Mouse (Mus musculus): ENCODE results near the gene Tagln2.

Gene Tagln2

GRCm38 (mm10) chr1:172499765-172500441 is at the start of gene Tagln2:
Gene Tagln2, plus strand, starts transcription at chr1:172500047.
- peak; percentile 48; the same call in 1 of the 2 replicates for TF ChIP-seq GATA4 (IDR thresholded peaks at IDR 0.05; ENCODE audit: insufficient replicate concordance, low read length)

DNA sequence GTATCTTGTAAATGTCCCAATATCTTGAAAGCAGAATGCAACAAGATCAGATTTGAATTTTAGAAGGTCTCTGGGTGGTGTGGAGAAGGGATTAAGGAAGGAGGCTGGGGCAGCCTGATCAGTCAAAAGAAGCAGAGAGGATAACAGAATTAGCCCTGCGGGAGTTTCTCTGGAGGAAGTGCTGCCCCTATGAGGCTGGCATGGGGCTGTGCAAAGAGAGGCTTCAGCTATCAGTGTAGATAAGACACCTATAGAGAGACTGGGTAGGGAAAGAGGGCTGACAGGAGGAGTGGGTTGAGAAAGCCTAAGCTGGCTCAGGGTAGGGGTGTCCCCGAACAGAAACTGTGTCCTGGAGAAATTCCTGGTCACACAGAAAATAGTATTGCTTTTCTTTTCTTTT is 49.6 kb upstream of the Tagln2 start:
- TF ChIP-seq GATA4 (IDR thresholded peaks at IDR 0.05; ENCODE audit: insufficient replicate concordance, low read length) = no peak

DNA sequence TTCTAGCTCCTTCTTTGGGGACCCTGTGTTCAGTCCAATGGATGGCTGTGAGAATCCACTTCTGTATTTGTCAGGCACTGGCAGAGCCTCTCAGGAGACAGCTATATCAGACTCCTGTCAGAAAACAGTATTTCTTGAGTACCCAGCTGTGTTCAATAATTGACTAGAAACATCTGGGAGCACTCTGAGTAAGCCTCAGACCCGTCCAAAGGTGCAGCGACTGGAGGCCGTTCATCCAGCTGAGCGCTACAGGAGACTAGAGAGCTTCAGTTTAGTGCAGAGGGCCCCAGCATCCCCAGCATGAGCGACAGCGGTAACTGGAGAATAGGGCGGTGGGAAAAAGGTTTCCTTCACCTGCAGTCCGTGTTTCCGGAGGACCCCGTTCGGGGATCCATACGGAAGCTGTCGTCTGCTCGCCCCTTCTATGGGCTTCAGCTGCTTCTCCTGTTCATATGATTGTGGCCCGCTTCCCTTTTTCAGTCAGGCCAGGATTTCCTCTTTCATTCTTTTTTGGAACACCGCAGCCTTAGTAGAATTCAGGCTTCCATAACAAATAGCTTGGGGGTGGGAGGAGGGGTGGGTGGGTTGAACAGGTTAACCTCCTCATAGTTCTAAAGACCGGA is 48.9 kb upstream of the Tagln2 start:
- no peak for TF ChIP-seq GATA4 (IDR thresholded peaks at IDR 0.05; ENCODE audit: insufficient replicate concordance, low read length)

DNA sequence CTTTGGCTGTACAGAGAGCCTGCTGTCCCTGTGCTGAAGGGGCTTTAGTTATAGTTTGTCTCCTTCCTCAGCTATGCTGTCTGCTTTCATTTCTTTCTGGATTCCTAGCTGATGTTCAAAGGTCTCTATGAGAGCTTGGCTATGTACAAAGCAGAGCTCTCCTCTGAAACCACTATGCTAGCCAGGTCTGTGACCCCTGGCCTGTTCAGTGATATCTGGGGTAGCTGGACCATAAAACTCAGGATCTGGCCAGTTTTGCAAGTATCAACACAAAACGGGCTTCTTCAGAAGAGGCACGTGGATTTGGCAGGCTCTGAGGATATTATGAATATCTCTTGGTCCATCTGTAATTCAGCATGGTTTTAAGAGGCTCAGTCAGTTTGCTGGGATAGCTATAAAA is 46.9 kb upstream of the Tagln2 start:
- no peak for TF ChIP-seq GATA4 (IDR thresholded peaks at IDR 0.05; ENCODE audit: insufficient replicate concordance, low read length)

GRCm38 (mm10) chr1:172453810-172454209 is 46.0 kb upstream of the Tagln2 start:
- TF ChIP-seq GATA4 (IDR thresholded peaks at IDR 0.05; ENCODE audit: insufficient replicate concordance, low read length) = no peak

DNA sequence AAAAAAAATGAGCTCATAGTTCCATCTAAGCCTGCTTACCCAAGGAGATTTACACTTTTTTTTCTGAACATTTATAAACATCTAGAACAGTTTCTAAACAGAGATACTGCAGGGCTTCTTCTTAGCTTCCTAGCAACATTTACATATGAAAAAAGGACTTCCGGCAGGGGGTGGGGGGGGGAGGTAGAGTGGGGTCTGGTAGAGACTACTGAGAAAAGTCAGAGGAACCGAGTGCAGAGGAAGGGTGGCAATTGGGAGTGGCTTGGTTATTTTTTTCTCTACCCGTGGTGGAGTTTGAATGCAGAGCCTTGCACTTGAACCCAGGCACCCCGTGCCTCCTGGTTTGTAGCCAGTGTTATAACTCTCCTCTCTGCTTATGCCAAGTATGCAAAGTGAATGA is 44.4 kb upstream of the Tagln2 start:
- no peak for TF ChIP-seq GATA4 (IDR thresholded peaks at IDR 0.05; ENCODE audit: insufficient replicate concordance, low read length)

DNA sequence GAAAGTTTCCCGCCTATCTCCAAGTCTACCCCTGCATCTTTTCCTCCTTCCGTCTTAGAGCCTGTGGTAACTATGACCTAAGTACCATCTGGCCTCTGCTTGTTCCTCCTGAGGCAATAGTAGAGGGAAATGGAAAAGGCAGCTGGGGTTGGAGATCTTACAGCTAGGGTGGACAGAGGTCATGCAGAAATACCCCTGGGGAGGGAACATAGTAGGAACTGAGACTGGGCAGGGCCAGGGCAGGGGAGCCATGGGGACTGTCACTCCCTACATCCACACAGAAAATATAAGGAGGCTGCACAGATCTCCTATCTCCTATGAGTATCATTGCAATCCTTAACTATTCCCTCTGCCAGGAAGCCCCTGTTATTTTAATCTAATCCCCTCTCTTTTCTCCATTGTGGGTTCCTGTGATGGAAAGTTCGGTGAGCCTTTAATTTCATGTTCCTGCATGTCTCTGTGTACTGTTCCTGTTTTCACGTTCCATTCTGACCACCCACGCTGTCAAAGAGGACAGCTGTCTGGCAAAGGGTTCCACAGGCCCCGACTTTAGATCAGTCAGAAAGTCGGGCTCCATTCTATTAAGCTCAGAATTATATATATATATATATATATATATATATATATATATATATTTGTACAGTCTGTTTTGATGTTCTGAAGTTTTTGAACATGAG is 43.7 kb upstream of the Tagln2 start:
- TF ChIP-seq GATA4 (IDR thresholded peaks at IDR 0.05; ENCODE audit: insufficient replicate concordance, low read length) = no peak

DNA sequence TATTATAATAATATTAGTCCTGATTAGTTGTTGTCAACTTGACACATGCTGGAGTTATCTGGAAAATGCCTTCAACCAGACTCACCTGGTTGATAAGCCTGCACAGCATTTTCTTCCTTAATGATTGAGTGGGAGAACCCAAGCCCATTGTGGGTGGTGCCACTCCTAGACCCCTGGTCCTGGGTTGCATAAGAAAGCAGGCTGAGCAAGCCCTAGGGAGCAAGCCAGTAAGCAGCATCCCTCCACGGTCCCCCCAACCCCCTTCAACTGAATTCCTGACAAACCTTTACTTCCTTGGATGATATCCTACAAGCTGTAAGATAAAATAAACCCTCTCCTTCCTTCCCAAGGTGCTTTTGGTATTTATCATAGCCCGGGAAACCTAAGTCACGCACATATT is 42.7 kb upstream of the Tagln2 start:
- no peak for TF ChIP-seq GATA4 (IDR thresholded peaks at IDR 0.05; ENCODE audit: insufficient replicate concordance, low read length)

- TF ChIP-seq GATA4 (IDR thresholded peaks at IDR 0.05; ENCODE audit: insufficient replicate concordance, low read length) = no peak
These were observed 41.8 kb upstream of the Tagln2 start for GRCm38 (mm10) chr1:172458041-172458440.

- TF ChIP-seq GATA4 (IDR thresholded peaks at IDR 0.05; ENCODE audit: insufficient replicate concordance, low read length) = no peak
These were observed 38.2 kb upstream of the Tagln2 start for GRCm38 (mm10) chr1:172461602-172462001.

- TF ChIP-seq GATA4 (IDR thresholded peaks at IDR 0.05; ENCODE audit: insufficient replicate concordance, low read length) = no peak
These were observed 37.3 kb upstream of the Tagln2 start for GRCm38 (mm10) chr1:172462534-172462933.

- TF ChIP-seq GATA4 (IDR thresholded peaks at IDR 0.05; ENCODE audit: insufficient replicate concordance, low read length) = no peak
These were observed 36.2 kb upstream of the Tagln2 start for GRCm38 (mm10) chr1:172463387-172464333.

DNA sequence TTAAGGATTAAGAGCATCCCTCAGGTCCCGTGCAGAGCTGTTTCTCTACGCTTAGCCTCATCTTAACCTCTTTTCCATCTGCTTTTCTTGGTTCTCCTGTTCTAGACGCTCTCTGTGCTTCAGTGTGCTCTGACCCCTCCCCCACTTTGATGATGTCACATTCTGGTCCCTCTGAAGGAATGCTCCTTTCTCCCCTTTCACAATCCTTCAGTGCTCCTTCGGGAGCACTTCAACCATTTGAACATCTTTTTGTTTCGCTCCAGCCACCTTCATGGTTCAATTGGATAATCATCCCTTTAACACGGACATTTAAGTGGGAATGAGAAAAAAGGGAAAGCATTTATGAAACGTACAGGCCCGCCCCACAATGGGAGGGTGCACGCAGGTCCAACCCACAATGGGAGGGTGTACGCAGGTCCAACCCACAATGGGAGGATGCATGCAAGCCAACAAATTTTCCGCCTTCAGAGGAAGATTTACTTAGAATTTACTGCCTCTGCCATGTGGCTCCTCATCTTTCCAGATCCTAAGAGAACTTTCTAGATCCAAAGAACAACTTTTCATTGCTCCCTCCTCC is 31.5 kb upstream of the Tagln2 start:
- TF ChIP-seq GATA4 (IDR thresholded peaks at IDR 0.05; ENCODE audit: insufficient replicate concordance, low read length) = no peak

DNA sequence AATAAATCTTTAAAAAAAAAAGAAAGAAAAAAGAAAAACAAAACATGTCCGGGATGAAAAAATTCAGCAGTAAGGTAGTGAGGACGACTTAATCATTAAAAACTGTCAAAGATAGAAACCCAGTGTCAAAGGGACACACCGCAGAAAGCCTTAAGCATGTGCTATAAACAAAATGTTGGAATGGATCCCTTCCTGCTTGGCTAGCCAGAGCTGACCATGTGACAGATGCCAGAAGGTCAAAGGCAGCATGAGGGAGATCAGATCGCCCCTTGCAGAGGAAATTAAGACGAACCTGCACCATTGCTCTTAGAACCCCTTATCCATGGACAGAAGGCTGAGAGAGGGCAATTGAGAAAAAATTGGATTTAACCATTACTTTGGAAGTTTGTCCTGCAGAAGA is 30.5 kb upstream of the Tagln2 start:
- TF ChIP-seq GATA4 (IDR thresholded peaks at IDR 0.05; ENCODE audit: insufficient replicate concordance, low read length) = no peak

Data from liver, adult (tissue).